Mouse (Mus musculus) olfactory bulb, adult 2 months (tissue): ENCODE measurements around the gene Ciita.

Source experiments
- CTCF ChIP-seq: fragments of 200-500 bp; IDR thresholded peaks from 2 replicates; pipeline ENCODE4 v1.5.1; 2012; ENCODE audit warnings: low read depth, mild to moderate bottlenecking, low read length, moderate library complexity; ENCODE audit not compliant: insufficient read depth
- POLR2A ChIP-seq: fragments of 200-500 bp; IDR thresholded peaks from 2 replicates; pipeline ENCODE4 v1.6.1; 2012; ENCODE audit warnings: mild to moderate bottlenecking, low read depth, low read length, moderate library complexity; ENCODE audit not compliant: insufficient read depth

GRCm38 (mm10) chr16:10451906-10452305 is 28.0 kb upstream of the Ciita start:
- TF ChIP-seq CTCF (no peak), POLR2A (no peak)
